Mouse (Mus musculus) hindbrain, postnatal 0 days (tissue): ENCODE results near the gene Mtf1. TPM values are rescaled to one million over a fixed set of nuclear protein-coding genes. Genes with fewer than 3 reads are reported as not detected.
A peak's percentile ranks its signal among the peaks of the same experiment; 100 is the strongest.

Experiments
- ATAC-seq: fragments of 200-750 bp; cut with Nextera tagmentation; 2 replicates; pipeline ENCODE4 v1.8.0; 2017; ENCODE audit warnings: mild to moderate bottlenecking, moderate TSS enrichment, moderate library complexity
- DNase-seq: peaks from one replicate; pipeline ENCODE4 v3.0.0-alpha.2; 2015; ENCODE audit warnings: low spot score
- H3K27ac ChIP-seq: fragments of 300-500 bp; sonication (generic); 2 replicates; pipeline ENCODE4 v1.5.1; 2014; ENCODE audit warnings: mild to moderate bottlenecking
- H3K27me3 ChIP-seq: fragments of 300-500 bp; sonication (generic); 2 replicates; pipeline ENCODE4 v1.6.1; 2014; ENCODE audit warnings: low read length, mixed read lengths; ENCODE audit not compliant: insufficient read depth
- H3K36me3 ChIP-seq: fragments of 300-500 bp; sonication (generic); 2 replicates; pipeline ENCODE4 v1.6.1; 2014; ENCODE audit warnings: low read length, mixed read lengths; ENCODE audit not compliant: insufficient read depth
- H3K4me1 ChIP-seq: fragments of 300-500 bp; sonication (generic); 2 replicates; pipeline ENCODE4 v1.6.1; 2014; ENCODE audit warnings: antibody characterized with exemption, low read length, mixed read lengths; ENCODE audit not compliant: insufficient read depth
- H3K4me2 ChIP-seq: fragments of 300-500 bp; sonication (generic); 2 replicates; pipeline ENCODE4 v1.6.1; 2014; ENCODE audit warnings: low read depth, mild to moderate bottlenecking, low read length, moderate library complexity, mixed read lengths
- H3K4me3 ChIP-seq: fragments of 300-500 bp; sonication (generic); 2 replicates; pipeline ENCODE4 v1.5.1; 2014; ENCODE audit warnings: low read length
- H3K9ac ChIP-seq: fragments of 300-500 bp; sonication (generic); replicated peaks from 2 replicates; pipeline ENCODE4 v1.6.1; 2014; ENCODE audit warnings: mild to moderate bottlenecking, low read length, moderate library complexity, mixed read lengths
- H3K9me3 ChIP-seq: fragments of 300-500 bp; sonication (generic); 2 replicates; pipeline ENCODE4 v1.6.1; 2016; ENCODE audit warnings: low read length, mixed read lengths
- CTCF ChIP-seq: IDR thresholded peaks from 2 replicates; pipeline ENCODE4 v1.5.1; 2016; ENCODE audit warnings: antibody characterized with exemption, control low read depth, low read depth
- WGBS: fragments of 180-500 bp; shearing (Covaris S2); extraction: QIAGEN DNeasy Blood & Tissue Kit; methylation state at CpG from one replicate; pipeline ENCODE4 v1.1.7; 2014; 5-methylcytosine and 5-hydroxymethylcytosine counted together
- polyA plus RNA-seq: library from polyadenylated mRNA; unstranded; fragments of >200 nt; fragmentation: Nextera tagmentation; extraction: Ambion mirVana; gene quantifications from 2 replicates; pipeline ENCODE4 v1.2.1, GENCODE M21; 2015
- total RNA-seq: library from RNA; depleted of rRNA; stranded (reverse); fragments of >200 nt; gene quantifications from 2 replicates; pipeline ENCODE4 v1.2.3, GENCODE M21; 2014

Gene Mtf1
- total and polyA plus RNA-seq, 2 experiments from 2014 or later, result 7.7 to 24.7 TPM

DNA sequence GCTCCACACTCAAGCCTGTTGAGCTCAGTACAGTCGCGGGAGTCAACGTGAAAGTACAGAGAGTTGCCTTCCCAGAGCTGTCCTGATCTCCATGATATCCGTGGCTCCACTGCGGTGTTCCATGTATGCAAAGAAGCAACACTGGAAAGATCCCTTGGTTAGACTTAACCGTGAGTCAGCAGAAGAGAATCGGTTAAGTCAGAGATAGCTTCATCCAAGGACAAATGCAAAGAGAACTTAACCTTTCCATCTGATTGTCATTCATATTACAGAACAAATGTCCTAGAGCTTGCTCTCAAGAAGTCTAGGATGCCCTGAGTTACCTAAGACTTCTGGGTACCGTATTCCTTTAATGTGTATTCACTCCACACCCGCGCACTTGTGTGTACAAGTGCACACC is 30.9 kb downstream of the Mtf1 start:
- 97% methylated on average over 10 of the region's 10 CpGs for WGBS
- peaks cover 18% of the 10 kb centered on the region; the same call in 1 of the 2 replicates for H3K36me3 ChIP-seq

DNA sequence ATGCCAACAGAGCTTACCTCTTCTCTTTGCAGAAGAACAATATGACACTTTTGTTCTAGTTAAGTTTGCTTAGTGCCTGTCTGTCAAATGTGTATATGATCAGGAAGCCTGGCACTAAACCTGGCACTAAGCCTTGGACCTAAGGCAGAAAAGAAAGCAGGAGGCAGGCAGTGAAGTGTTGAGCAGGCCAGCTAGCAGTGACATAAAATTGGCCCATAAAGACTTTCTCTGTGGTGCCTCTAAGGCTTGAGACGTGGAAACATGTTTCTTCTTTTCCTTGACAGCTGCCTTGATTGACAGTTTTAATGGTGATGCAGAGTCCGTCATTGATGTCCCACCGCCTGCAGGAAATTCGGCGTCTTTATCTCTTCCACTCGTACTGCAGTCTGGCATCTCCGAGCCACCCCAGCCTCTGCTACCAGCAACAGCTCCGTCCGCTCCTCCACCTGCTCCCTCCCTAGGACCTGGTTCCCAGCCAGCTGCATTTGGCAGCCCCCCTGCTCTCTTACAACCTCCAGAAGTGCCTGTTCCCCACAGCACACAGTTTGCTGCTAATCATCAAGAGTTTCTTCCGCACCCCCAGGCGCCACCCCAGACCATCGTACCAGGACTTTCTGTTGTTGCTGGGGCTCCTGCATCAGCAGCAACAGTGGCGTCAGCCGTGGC is 36.3 kb downstream of the Mtf1 start:
- TF ChIP-seq CTCF, result no peak
- peaks cover 18% of the 10 kb centered on the region; the same call in 1 of the 2 replicates for H3K36me3 ChIP-seq
- ATAC-seq (no peak), DNase-seq (peak; percentile 42)
- H3K4me2 ChIP-seq, result no peak overlapping the region
- no peaks in the 10 kb centered on the region for H3K9me3 ChIP-seq
- H3K27ac ChIP-seq, result no peak overlapping the region
- no peaks in the 10 kb centered on the region for H3K4me1 ChIP-seq
- 65% methylated on average over 14 of the region's 14 CpGs for WGBS
- H3K4me3 ChIP-seq, result no peak overlapping the region
- H3K9ac ChIP-seq, result no peak overlapping the region
- no peaks in the 10 kb centered on the region for H3K27me3 ChIP-seq

More for the DNA sequence above, 30.9 kb downstream of the Mtf1 start:
- TF ChIP-seq CTCF, result no peak
- Histone ChIP-seq H3K9me3 (no peaks in the 10 kb centered on the region), H3K27me3 (no peaks in the 10 kb centered on the region), H3K9ac (no peak overlapping the region), H3K4me1 (no peaks in the 10 kb centered on the region), H3K4me2 (no peak overlapping the region), H3K4me3 (no peak overlapping the region), H3K27ac (no peak overlapping the region)
- ATAC-seq (no peak), DNase-seq (no peak)

DNA sequence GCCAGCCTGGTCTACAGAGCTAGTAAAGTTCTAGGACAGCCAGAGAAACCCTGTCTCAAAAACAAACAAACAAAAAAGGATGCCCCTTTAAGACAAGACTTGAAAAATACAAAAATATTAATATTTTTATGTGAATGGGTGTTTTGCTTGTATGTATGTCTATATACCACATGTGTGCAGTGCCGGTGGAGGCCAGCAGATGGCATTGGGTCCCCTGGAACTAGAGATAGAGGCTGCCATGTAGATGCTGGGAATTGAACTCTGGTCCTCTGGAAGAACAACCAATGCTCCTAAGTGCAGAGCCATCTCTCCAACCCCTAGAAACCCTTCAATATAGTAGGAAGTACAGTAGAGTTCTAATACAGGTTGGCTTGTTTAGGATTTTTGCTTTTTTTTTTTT is 39.1 kb downstream of the Mtf1 start:
- H3K36me3 ChIP-seq, result peaks cover 16% of the 10 kb centered on the region; the same call in 1 of the 2 replicates
- DNase-seq, result no peak
- no peak overlapping the region for H3K27ac ChIP-seq
- H3K4me1 ChIP-seq, result no peaks in the 10 kb centered on the region
- 100% methylated on average over 1 of the region's 1 CpGs for WGBS
- no peaks in the 10 kb centered on the region for H3K27me3 ChIP-seq
- TF ChIP-seq CTCF, result peak; percentile 34
- no peaks in the 10 kb centered on the region for H3K9me3 ChIP-seq
- H3K4me2 ChIP-seq, result no peak overlapping the region
- H3K4me3 ChIP-seq, result no peak overlapping the region
- no peak for ATAC-seq
- no peak overlapping the region for H3K9ac ChIP-seq

DNA sequence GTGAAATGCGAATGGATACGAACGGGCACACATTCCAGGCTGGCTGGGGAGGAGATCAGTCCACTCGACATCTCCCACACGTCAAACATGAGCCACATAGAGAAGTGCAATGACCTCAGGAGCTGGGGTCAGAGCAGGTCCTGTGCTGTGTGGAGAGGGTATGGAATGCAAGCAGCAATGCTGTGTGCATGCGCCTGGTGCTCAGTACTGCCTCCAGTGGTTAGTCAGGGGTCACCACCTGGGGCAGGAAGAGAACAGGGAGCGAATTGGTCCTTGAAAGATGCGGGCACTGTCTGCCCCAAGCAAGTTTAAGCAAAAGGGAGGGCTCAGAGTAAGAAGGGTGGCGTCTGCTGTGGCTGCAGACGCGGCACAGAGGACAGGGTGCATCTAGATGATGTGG is 41.6 kb downstream of the Mtf1 start:
- H3K4me1 ChIP-seq, result no peaks in the 10 kb centered on the region
- WGBS, result 57% methylated on average over 11 of the region's 11 CpGs
- H3K9me3 ChIP-seq, result no peaks in the 10 kb centered on the region
- DNase-seq (peak; percentile 48), ATAC-seq (peak; percentile 60; the same call in 1 of the 2 replicates)
- no peak overlapping the region for H3K27ac ChIP-seq
- H3K4me2 ChIP-seq, result no peak overlapping the region
- TF ChIP-seq CTCF, result peak; percentile 86
- H3K4me3 ChIP-seq, result no peak overlapping the region
- H3K36me3 ChIP-seq, result peaks cover 12% of the 10 kb centered on the region; the same call in 1 of the 2 replicates
- no peak overlapping the region for H3K9ac ChIP-seq
- no peaks in the 10 kb centered on the region for H3K27me3 ChIP-seq

DNA sequence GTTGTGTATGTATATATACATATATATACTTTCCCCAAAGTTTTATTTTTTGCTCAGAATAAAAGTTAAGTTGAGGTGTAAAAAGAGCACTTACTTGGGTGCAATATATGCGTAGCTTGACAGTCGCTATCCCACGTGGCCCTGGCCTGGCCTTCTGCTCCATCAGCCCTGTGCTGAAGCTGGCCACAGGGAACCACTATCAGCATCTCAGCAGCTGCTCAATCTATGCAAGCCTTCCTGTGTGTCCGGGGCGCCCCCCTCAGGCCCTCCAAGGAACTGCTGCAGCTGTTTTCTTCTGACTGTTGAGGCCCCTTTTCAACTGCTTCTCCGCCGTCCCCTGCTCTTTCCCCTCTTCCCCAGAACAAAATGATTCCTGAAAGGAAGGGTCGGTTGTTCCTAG is 45.7 kb downstream of the Mtf1 start:
- no peaks in the 10 kb centered on the region for H3K27me3 ChIP-seq
- TF ChIP-seq CTCF, result peak; percentile 93
- H3K9me3 ChIP-seq, result no peaks in the 10 kb centered on the region
- peak; percentile 28; the same call in 1 of the 2 replicates for ATAC-seq
- peaks cover 12% of the 10 kb centered on the region for H3K4me1 ChIP-seq
- DNase-seq, result peak; percentile 88
- no peak overlapping the region for H3K9ac ChIP-seq
- H3K27ac ChIP-seq, result 0 out of 2 replicates have a peak overlapping the region, but pooled peaks have one; percentile 8
- peaks cover 3% of the 10 kb centered on the region; the same call in 1 of the 2 replicates for H3K36me3 ChIP-seq
- no peak overlapping the region for H3K4me3 ChIP-seq
- H3K4me2 ChIP-seq, result no peak overlapping the region
- WGBS, result 8% methylated on average over 8 of the region's 8 CpGs

- Histone ChIP-seq H3K9ac (peak overlapping the region; percentile 87), H3K27me3 (no peaks in the 10 kb centered on the region), H3K4me3 (peak overlapping the region; percentile 93), H3K36me3 (peaks cover 11% of the 10 kb centered on the region; the same call in 1 of the 2 replicates), H3K9me3 (no peaks in the 10 kb centered on the region), H3K27ac (peak overlapping the region; percentile 98), H3K4me1 (peaks cover 12% of the 10 kb centered on the region), H3K4me2 (peak overlapping the region; percentile 73)
- no peak for TF ChIP-seq CTCF
- 1% methylated on average over 24 of the region's 24 CpGs for WGBS
- DNase-seq, result peak; percentile 93
- ATAC-seq, result peak; percentile 68
Observed at GRCm38 (mm10) chr4:124849631-124850260, 47.8 kb downstream of the Mtf1 start.
